Mouse (Mus musculus) liver, postnatal 0 days (tissue): ENCODE measurements around the gene Tfap2e.

Source experiments
- CTCF ChIP-seq: sonication (generic); IDR thresholded peaks from 2 replicates; pipeline ENCODE4 v1.5.1; 2016; ENCODE audit warnings: antibody characterized with exemption, low read depth
- EP300 ChIP-seq: IDR thresholded peaks from 2 replicates; pipeline ENCODE4 v1.6.1; 2016; ENCODE audit warnings: antibody characterized with exemption, low read depth, mild to moderate bottlenecking

- TF ChIP-seq CTCF (no peak), EP300 (peak; percentile 71)
Measured at GRCm38 (mm10) chr4:126682298-126682697, 53.7 kb downstream of the Tfap2e start.
